Mouse (Mus musculus) mesoderm, embryonic 11.5 days (tissue): ENCODE measurements around the gene Wnt7a.

Experiments used
- DNase-seq: peaks from one replicate; pipeline ENCODE4 v3.0.0-alpha.2; 2012; ENCODE audit warnings: low read depth, low spot score

Wnt7a gene

GRCm38 (mm10) chr6:91389141-91389540 lies 22.0 kb downstream of the Wnt7a start:
- no peak for DNase-seq

GRCm38 (mm10) chr6:91384415-91384814 lies 26.7 kb downstream of the Wnt7a start:
- DNase-seq = no peak

- DNase-seq = no peak
Measured at GRCm38 (mm10) chr6:91383871-91384270, 27.3 kb downstream of the Wnt7a start.

GRCm38 (mm10) chr6:91383303-91383702 lies 27.9 kb downstream of the Wnt7a start:
- DNase-seq = no peak

GRCm38 (mm10) chr6:91379871-91380270 lies 31.3 kb downstream of the Wnt7a start:
- no peak for DNase-seq

- DNase-seq = no peak
Measured at GRCm38 (mm10) chr6:91379266-91379665, 31.9 kb downstream of the Wnt7a start.

GRCm38 (mm10) chr6:91372977-91373376 lies 38.2 kb downstream of the Wnt7a start:
- DNase-seq = no peak

GRCm38 (mm10) chr6:91372586-91372971 lies 38.6 kb downstream of the Wnt7a start:
- no peak for DNase-seq

GRCm38 (mm10) chr6:91371912-91372585 lies 39.1 kb downstream of the Wnt7a start:
- DNase-seq = peak; percentile 42

GRCm38 (mm10) chr6:91366781-91367180 lies 44.4 kb downstream of the Wnt7a start:
- no peak for DNase-seq

GRCm38 (mm10) chr6:91365480-91365879 lies 45.7 kb downstream of the Wnt7a start:
- DNase-seq = no peak

GRCm38 (mm10) chr6:91362756-91363155 lies 48.4 kb downstream of the Wnt7a start:
- no peak for DNase-seq

- peak; percentile 52 for DNase-seq
Measured at GRCm38 (mm10) chr6:91360998-91361397, 50.2 kb downstream of the Wnt7a start.

- no peak for DNase-seq
Measured at GRCm38 (mm10) chr6:91360371-91360690, 50.8 kb downstream of the Wnt7a start.

GRCm38 (mm10) chr6:91359672-91360370 lies 51.3 kb downstream of the Wnt7a start:
- no peak for DNase-seq

GRCm38 (mm10) chr6:91358866-91359656 lies 52.1 kb downstream of the Wnt7a start:
- DNase-seq = no peak

- no peak for DNase-seq
Measured at GRCm38 (mm10) chr6:91358394-91358793, 52.8 kb downstream of the Wnt7a start.

- no peak for DNase-seq
Measured at GRCm38 (mm10) chr6:91357238-91357876, 53.8 kb downstream of the Wnt7a start.

GRCm38 (mm10) chr6:91349620-91350019 lies 61.5 kb downstream of the Wnt7a start:
- DNase-seq = no peak

GRCm38 (mm10) chr6:91347721-91348120 lies 63.4 kb downstream of the Wnt7a start:
- peak; percentile 71 for DNase-seq

GRCm38 (mm10) chr6:91346906-91347156 lies 64.3 kb downstream of the Wnt7a start:
- DNase-seq = no peak
